Mouse (Mus musculus) megakaryocyte, embryonic 14.5 days (primary cell): ENCODE data around the gene Smarca4.

Experiments
- FLI1 ChIP-seq: IDR thresholded peaks from 2 replicates; pipeline ENCODE4 v1.6.1; 2012; ENCODE audit warnings: low read length, inconsistent platforms, mixed read lengths
- GATA1 ChIP-seq: IDR thresholded peaks from 3 replicates; pipeline ENCODE4 v1.6.1; 2012; ENCODE audit warnings: mixed read lengths, low read length, inconsistent platforms, borderline replicate concordance

GRCm38 (mm10) chr9:21670354-21670753 lies 54.4 kb downstream of the Smarca4 start:
- TF ChIP-seq GATA1 (no peak), FLI1 (no peak)
